Mouse (Mus musculus): ENCODE results near the gene Ppef2.
A peak's percentile ranks its signal among the peaks of the same experiment; 100 is the strongest.

Gene Ppef2

DNA sequence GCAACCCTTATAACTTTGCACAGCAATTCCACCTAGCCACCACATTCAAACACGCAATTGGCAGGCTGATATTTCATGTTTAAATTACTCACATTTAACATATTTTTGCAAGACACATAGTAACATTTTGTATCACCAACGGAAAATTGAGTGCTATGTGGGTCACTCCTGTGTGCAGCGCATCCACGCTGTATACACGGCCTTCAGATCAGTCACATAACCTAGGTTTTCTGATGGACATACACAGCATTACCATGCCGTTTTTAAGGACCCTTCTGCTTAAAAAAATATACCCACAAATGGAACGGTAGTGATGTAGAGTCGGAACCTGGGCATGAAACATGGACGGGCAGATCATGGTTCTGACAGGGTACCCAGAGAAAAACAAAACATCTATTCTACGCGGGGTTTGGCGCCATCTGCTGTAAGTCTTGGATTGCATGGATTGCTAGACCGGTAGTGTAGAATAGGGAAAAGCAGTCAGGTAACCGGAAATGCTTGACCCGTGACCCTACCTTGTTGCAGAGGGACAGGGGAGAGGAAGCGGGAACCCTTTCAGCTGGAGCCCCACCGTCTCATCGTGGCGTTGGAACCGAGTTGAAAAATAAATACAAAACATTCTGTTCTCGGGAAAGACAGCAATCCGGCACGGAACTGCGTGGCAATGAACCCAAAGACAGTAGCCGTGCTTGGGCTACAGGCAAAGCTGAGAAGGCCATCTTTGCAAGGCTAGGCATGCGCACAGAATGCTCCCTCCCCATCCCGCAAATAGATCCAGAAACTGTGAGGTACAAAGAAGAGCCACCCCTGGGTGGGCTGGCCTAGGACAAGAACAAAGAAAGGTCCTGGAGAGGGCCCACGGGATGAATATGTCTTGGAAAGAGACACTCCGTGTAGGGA, 16.5 kb downstream of the Ppef2 start:
- peak; percentile 67 for DNase-seq (ENCODE audit: extremely low spot score)

DNA sequence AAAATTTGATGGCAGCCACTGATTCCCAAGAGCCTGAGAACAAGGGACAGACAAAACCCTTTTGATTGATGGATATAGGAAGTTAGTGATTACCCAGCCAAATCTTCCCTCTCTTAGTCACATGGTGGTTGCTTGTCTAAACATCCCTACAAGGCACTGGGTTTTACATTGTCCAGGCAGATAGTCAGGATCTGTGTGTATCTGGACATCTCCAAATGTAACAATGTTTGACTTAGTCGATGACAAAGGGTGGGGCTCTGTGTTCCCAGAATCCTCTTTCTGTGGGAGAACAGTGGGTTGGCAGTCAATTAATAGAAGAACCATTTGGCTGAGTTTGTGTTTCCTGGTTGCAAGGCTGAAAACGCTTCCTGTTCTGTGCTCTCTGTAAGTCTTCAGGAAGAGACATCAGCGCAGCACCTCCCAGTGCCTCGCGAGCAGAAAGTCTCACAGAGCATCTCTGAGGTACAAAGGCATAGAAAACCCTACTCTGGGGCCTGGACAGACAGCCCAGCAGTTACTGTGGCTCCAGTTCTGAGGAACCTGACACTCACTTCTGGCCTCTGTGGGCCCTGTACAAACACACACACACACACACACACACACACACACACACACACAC, 21.0 kb downstream of the Ppef2 start:
- no peak for DNase-seq (ENCODE audit: extremely low spot score)

DNA sequence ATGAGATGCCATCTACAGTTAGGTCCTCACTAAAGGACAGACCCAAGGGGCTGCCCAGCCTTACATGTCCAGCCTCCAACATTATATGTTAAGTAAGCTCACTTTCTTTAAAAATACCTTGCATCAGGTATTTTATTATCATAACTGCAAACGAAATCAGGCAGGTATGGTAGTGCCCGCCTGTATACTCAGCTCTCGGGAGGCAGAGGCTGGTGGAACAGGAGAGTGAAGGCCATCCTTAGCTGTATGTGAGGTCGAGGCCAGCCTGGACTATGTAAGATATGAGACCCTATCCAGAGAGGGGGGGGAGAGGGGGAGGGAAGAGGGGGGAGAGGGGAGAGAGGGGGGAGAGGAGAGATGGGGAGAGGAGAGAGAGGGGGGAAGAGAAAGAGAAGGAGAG, 22.7 kb downstream of the Ppef2 start:
- no peak for DNase-seq (ENCODE audit: extremely low spot score)

DNA sequence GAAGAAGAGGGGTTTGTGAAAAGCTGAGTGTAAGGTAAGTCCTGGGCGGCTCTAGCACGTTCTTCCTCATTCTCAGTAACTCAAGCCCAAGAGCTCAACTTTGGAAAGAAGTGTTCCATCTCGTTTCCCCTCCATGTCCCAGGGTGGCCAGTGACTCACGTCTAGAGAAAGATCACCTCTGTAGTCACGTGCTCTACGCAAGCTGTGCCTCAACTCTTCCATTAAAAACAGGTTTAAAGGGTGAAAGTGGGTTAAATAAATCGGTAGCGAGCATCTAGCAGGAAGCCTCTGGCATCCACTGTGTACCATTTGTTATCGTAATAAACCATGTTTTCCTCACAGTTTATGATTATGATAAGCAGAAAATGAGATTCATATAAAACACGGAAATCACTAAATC, 24.2 kb downstream of the Ppef2 start:
- DNase-seq (ENCODE audit: extremely low spot score): no peak

DNA sequence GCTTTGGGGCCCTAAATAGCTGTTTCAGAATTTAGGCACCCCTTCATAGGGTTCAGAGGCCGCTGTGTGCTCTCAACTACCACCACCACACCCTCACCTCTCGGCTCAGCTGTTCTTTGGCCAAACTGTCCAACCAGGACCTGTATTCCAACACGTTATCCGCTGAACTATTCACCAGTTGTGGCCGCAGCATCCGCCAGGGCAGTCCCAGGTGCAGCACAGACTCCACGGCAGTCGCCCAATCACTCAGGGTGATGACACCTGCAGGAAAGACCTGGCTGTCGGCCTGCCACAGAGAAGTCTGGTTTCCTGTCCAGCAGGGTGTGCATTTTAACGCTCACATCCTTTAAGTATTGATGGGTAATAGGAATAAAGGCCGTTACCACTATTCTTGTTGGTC, 25.8 kb downstream of the Ppef2 start:
- no peak for DNase-seq (ENCODE audit: extremely low spot score)

DNA sequence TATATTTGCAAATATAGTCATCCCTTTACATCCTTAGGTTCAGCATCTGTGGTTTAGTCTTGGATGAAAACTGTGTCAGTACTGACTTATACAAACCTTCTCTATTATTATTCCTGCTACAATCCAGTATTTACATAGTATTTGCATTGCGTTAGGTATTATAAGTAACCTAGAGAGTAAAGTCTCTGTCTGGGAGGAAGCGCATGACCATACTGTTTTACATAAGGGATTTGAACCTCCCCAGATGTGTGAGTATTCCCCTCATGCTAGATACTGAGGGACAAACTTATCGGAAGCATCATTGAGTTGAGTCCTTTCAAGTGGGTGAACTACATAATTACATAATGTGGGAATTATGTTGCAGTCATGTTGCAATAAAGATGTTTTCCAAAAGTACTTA, 26.6 kb downstream of the Ppef2 start:
- DNase-seq (ENCODE audit: extremely low spot score): no peak

DNA sequence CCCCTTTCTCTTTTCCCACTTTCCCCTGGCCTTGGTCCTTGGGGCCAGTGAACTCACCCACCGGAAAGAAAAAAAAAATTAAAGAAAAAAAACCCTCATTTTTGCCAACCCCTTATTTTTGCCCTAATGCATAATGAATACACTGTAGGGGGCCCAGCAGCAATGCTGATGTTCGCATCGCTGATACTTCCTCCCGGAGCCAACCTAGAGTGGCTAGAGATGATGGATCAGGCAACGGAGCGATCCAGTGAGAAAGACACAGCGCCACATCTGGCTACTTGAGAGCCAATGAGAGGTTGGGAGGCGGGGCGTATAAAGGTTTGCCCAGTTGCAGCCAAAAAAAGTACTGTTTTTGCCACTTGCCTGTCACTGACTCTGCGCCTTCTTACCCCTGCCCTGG, 27.3 kb downstream of the Ppef2 start:
- no peak for DNase-seq (ENCODE audit: extremely low spot score)

DNA sequence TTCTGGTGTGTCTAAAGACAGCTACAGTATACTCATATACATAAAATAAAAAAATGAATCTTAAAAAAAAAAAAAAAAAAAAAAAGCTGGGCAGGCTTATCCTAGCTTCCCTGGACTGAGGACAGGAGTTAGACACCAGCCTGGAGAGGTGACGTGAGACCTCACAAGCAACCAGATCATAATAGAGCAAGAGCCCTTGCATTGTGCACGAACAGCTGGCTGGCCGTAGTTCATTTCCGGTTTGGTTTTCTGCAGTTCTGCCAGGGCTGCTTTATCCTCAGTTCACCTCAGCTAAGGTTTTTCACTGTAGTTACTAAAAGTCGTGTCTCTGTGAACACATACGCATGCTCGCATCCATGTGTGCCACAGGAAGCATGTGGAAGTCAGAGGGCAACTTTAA, 28.3 kb downstream of the Ppef2 start:
- no peak for DNase-seq (ENCODE audit: extremely low spot score)

DNA sequence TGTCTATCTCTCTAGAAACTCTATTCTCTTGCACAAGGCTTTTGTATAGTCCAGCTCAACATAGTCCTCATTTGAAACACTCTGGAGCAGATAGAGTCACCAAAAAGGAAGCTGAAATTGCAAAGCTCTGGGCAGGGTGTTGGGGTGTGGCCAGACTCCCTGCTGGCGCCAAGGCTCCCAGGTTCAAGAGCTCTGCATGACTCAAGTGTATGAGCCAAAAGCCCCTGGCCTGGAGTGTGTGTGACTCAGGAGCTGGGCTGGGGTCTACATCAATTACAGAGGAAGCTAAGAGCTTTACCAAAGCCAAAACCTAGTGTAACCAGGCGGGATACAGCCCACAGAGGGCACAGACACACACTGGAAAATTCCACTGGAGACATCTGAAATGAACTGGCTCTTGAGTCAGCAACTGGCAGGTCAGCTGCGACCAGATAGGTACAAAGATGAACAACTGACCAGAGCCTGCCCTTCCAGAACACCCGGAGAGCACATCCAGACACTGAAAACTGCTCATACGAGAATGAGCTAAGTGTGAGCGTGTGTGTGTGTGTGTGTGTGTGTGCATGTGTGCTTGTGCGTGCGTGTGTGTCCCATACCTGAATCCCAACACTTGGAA, 35.7 kb downstream of the Ppef2 start:
- no peak for DNase-seq (ENCODE audit: extremely low spot score)

DNA sequence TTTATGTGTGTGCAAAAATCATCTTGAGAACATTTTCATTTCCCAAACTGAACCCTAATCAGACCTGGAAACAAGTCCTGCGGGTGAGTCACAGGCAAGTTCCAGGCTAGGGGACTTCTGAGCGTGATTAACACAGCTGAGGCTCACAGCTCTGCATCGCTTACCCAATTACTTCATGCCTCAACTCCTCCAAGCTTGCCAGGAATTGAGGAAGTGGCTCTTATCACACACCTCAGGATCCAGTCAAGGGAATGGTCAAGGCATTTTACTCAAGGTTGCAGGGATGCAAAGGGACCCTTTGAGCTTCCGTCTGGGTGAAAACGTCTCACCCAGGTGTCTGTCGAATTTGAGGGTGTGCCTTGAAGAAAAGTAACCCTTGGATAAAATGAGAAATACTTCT, 36.3 kb downstream of the Ppef2 start:
- no peak for DNase-seq (ENCODE audit: extremely low spot score)

DNA sequence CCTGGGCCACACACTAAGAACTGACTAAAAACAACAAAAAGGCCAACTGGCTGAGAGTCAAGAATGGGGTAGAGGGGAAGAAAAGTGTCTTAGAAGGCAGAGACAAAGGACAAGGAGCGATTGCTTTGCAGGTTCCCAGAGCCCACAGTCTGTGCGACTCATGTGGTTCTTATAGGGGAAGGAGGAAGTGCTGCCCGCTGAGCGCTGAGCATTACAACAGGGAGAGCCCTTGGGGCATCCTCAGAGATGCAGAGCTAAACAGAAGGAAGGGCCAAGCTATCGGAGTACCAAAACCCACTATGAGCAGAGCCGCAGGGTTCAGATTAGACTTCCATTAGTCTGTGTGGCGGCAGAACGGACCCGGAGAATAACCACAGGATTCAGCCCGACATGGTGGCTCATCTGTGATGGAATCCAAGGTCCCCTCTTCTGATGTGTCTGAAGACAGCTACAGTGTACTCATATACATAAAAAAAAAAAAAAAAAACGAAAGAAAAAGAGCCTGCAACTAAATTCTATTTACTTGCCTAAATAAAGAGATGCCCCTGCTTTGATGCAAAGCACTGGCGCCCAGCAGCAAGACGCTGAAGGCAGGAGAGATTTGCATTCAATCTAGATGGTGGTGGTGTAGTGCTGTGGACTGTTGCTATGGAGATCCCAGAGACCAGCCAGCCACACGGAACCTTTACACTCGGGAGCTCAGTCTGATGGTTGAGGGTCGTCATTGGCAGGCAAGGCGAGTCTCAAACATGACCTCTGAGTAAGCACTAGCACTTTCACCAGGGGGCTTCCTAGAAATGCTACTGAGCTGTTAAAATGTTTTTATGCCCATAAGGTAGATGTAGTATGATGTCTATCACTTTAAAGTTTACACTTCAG, 36.9 kb downstream of the Ppef2 start:
- no peak for DNase-seq (ENCODE audit: extremely low spot score)

DNA sequence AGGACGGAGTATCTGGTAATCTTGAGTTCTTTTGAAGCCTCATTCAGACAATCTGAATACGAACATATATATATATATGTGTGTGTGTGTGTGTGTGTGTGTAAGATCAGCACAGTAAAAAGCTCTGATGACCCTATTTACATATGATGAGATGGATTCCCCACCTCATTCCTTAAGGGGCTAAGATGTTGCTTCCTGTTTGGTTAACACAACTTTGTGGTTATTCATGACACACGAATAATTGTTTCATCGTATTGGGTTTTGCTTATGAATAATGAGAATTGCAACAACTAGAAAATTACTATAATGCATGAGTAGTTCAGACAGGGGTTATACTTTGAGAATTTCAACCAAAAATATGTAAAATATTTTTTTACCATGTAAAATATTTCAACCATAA, 40.8 kb downstream of the Ppef2 start, which contains the start of gene U90926:
TSS of gene U90926 (minus strand) at position 101 of the 400 bp plus-strand sequence.
- no peak for DNase-seq (ENCODE audit: extremely low spot score)

DNA sequence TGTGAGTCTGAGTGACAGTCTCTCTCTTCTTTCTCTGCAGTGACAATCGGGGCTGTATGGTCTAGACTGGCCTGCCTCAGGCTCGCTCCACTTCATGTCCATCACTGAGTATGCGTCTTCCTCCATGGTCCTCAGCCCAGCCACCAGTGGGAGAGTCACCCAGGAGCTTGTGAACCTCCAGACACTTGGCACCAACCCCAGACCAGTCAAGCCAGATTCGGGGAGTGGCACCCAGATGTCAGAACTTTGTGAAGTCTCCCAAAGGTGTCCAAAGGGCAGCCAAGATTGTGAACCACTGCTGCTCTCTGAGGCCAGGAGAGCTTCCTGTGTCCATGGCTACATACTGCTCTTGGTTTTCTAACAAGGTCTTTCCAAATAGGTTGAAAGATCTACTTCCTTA, 43.8 kb downstream of the Ppef2 start:
- no peak for DNase-seq (ENCODE audit: extremely low spot score)

DNA sequence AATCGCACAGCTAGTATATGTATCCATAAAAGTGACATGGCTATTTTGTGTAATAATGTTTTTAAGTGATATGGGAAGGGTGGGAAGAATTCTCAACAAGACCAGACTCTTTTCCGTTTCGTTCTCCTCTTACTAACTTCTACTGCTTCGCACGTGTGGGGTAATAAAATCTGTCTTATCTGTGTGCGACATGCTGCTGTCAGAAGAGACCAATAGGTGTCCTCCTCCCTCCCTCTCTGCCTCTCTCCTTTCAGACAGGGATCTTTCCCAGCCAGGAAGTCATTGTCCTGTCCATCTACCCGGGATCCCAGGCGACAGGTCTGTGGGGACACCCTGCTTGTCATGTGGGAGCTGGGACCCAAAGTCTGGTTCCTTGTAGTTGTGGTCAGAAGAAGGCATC, 45.9 kb downstream of the Ppef2 start:
- no peak for DNase-seq (ENCODE audit: extremely low spot score)

DNA sequence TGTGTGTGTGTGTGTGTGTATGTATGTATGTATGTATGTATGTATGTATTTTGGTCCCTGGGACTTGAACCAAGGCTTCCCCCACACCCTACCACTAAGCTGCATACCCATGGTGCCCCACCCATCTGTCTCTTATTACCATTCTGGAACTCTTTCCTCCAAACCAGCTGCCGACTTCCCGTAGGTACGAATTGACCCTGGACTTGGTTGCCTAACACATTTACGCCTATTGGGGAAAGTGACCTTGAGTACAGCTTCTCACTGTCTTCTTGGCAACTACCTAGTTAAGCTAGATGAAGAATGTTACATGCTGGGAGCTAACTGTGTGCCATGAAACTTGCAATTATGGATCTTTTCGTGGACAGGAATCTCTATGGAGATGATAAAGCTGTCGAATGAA, 50.0 kb downstream of the Ppef2 start:
- no peak for DNase-seq (ENCODE audit: extremely low spot score)

DNA sequence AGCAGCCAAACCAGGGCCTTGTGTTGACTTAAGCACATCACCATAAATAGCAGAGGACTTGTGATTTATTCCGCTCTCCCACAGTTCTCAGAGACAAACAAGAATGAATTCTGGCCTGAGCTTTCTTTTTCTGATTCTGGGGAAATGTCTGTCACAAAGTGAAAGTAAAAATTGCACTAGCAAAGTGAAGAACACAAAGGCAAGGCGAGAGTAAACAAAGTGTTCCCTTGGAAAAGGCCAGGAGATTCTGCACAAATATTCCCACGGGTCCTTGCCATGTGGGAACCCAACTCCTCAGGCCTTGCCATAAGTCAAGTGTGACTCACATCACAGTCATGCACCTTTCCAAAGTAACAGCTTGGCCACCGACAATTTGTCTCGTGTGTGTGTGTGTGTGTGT, 50.4 kb downstream of the Ppef2 start:
- DNase-seq (ENCODE audit: extremely low spot score): no peak

DNA sequence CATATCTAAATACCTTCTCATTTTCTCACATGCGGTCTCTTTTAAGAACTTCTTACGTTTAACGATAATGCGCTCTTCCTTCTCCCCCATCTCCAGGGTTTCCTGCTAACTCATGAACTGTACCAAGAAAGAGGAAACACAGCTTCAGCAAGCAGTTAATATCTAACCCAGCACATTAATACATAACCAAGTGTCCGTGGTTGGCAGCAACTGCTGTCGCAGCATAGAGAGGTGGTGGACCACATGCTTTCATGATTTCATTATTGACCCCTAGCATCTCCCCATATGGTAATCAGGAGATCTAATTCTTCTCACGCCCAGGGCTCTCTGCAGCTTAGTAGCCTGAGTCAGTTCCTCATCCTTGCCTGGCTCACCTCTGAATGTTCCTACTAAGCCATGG, 50.9 kb downstream of the Ppef2 start:
- DNase-seq (ENCODE audit: extremely low spot score): no peak

DNA sequence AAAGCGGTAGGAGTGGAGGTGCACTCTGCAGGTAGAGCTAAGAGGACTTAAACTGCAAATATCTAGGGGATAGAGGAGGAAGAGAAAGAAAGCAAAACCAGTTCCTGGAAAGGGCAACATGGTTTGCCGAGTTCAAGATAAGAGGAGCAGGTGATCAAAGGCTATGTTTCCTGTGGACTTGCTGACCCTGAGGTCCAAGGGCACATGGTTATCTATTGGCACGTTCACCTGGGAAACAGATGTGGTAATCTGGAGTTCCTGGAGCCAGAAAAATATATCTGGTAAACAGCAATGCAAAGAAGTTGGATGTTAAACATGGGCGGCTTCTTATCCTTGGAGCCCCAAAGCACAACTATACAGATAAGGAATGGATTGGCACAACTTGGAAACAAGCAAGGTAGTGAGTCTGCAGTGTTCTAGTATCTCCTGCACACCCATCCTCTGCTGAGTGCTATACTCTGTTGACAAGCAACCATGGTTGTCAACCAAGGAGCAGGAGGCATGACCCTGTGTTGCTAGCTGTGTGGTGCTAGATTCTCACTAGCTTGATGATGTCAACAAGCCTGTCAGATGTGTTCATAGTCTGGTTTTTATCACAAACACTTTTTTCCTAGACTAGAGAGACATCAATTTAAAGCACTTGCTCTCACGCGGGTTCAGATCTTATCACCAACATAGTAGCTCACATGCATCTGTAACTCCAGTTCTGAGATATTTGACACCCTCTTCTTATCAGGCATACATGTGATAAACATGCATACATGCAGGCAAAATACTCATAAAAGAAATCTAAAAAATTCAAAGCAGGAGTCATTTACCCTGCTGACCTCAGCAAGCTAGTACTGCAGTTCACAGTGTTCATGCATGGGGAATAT, 51.7 kb downstream of the Ppef2 start:
- no peak for DNase-seq (ENCODE audit: extremely low spot score)

DNA sequence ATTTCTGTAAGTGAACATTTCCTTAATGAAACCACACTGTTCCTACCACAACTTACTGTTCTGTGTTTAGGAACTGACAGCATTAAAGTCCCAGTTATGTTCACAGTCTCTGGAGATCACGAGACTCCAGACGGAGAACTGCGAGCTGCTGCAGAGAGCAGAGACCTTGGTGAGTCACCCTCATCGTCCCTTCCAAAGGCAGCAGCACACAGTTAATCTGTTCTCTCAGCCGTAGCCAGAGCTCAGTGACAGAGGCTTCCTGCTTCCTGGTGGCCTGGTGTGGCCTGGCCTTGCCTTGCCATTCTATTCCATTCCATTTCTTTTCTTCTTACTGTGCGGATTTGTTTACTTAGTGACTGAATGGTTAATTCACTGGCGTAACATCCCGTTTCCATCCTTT, 57.8 kb downstream of the Ppef2 start:
- DNase-seq (ENCODE audit: extremely low spot score): no peak

DNA sequence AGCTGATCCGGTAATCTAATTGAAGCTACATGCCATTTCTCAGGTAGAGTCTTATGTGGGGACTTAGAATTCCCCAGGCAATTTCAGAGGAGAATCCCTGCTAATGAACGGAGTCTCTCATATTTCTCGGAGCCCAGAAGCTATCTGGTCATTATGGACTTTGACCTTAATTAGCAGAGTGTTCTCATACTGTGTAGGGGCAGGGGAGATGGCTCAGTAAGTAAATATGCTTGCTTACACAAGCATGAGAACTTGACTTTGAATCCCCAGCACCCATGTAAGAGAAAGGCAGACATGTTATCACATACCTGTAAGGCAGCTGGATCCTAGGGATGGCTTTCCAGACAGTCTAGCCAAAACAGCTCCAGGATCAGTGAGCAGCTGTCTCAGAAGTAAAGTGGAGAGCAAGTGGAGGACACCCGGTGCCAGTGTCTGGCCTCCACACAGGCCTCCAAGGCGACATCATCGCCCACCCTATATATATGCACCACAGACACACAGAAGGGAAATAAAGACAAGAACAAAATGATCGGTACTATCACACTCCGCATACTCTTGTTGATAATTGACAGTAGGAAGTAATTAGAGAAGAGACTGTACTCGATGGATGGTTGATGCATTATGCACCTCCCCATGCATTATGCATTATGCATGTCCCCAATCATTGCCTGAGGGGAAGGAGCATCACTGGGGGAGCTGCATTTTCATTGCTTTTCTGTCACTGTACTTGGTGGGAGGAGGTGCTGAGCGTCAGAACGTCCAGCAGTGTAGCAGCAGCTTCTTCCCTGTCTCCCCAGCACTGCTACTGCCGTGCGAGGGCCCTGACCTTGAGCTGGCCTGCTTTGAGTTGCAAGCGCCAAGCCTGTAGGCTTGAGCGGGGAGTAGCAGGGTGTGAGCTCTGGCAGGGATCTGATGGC, 58.9 kb downstream of the Ppef2 start:
- no peak for DNase-seq (ENCODE audit: extremely low spot score)

All from embryo, embryonic 9.5 days (tissue).